Mouse (Mus musculus) hindbrain, embryonic 15.5 days (tissue): ENCODE data around the gene D1Ertd622e. TPM values are rescaled to one million over a fixed set of nuclear protein-coding genes. Genes with fewer than 3 reads are reported as not detected.

Source experiments
- ATAC-seq: fragments of 200-750 bp; cut with Nextera tagmentation; 2 replicates; pipeline ENCODE4 v1.8.0; 2017; ENCODE audit warnings: low read depth, moderate number of reproducible peaks, moderate TSS enrichment; ENCODE audit not compliant: low FRiP score
- H3K27ac ChIP-seq: fragments of 300-500 bp; sonication (generic); replicated peaks from 2 replicates; pipeline ENCODE4 v1.5.1; 2015; ENCODE audit warnings: mild to moderate bottlenecking, inconsistent platforms
- H3K27me3 ChIP-seq: fragments of 300-500 bp; sonication (generic); 2 replicates; pipeline ENCODE4 v1.6.1; 2015; ENCODE audit warnings: control low read depth, inconsistent platforms
- H3K36me3 ChIP-seq: fragments of 300-500 bp; sonication (generic); 2 replicates; pipeline ENCODE4 v1.6.1; 2015; ENCODE audit warnings: control low read depth, inconsistent platforms
- H3K4me1 ChIP-seq: fragments of 300-500 bp; sonication (generic); replicated peaks from 2 replicates; pipeline ENCODE4 v1.6.1; 2015; ENCODE audit warnings: control low read depth, inconsistent platforms
- H3K4me2 ChIP-seq: fragments of 300-500 bp; sonication (generic); 2 replicates; pipeline ENCODE4 v1.6.1; 2015; ENCODE audit warnings: moderate library complexity, mild to moderate bottlenecking, inconsistent platforms
- H3K4me3 ChIP-seq: fragments of 300-500 bp; sonication (generic); 2 replicates; pipeline ENCODE4 v1.5.1; 2015; ENCODE audit warnings: mild to moderate bottlenecking, inconsistent platforms
- H3K9ac ChIP-seq: fragments of 300-500 bp; sonication (generic); 2 replicates; pipeline ENCODE4 v1.6.1; 2015; ENCODE audit warnings: inconsistent platforms
- H3K9me3 ChIP-seq: fragments of 300-500 bp; sonication (generic); 2 replicates; pipeline ENCODE4 v1.6.1; 2016; ENCODE audit warnings: control low read depth, inconsistent platforms
- WGBS: fragments of 180-500 bp; shearing (Covaris S2); methylation state at CpG from one replicate; pipeline ENCODE4 v1.1.7; 2015; 5-methylcytosine and 5-hydroxymethylcytosine counted together
- polyA plus RNA-seq: library from polyadenylated mRNA; unstranded; fragments of >200 nt; fragmentation: Nextera tagmentation; extraction: Ambion mirVana; gene quantifications from 2 replicates; pipeline ENCODE4 v1.2.1, GENCODE M21; 2015

The D1Ertd622e gene
- polyA plus RNA-seq, 1 experiment from 2014 or later: 55.6 TPM

- no peak for ATAC-seq
- WGBS: 84% methylated on average over 5 of the region's 5 CpGs
- H3K27ac ChIP-seq: no peak overlapping the region
Measured at GRCm38 (mm10) chr1:97631843-97632470, 29.9 kb downstream of the D1Ertd622e start.

GRCm38 (mm10) chr1:97630146-97630545 is 31.7 kb downstream of the D1Ertd622e start:
- H3K36me3 ChIP-seq: no peaks in the 10 kb centered on the region
- no peak overlapping the region for H3K9ac ChIP-seq
- no peaks in the 10 kb centered on the region for H3K27me3 ChIP-seq
- WGBS: 51% methylated on average over 5 of the region's 5 CpGs
- H3K4me1 ChIP-seq: 0 out of 2 replicates have a peak, but pooled peaks cover 4% of the 10 kb centered on the region
- H3K4me2 ChIP-seq: no peak overlapping the region
- H3K9me3 ChIP-seq: no peaks in the 10 kb centered on the region
- H3K27ac ChIP-seq: no peak overlapping the region
- no peak for ATAC-seq
- no peak overlapping the region for H3K4me3 ChIP-seq

More at GRCm38 (mm10) chr1:97631843-97632470, 29.9 kb downstream of the D1Ertd622e start:
- Histone ChIP-seq H3K4me1 (0 out of 2 replicates have a peak, but pooled peaks cover 4% of the 10 kb centered on the region), H3K27me3 (no peaks in the 10 kb centered on the region), H3K4me3 (no peak overlapping the region), H3K4me2 (no peak overlapping the region), H3K36me3 (no peaks in the 10 kb centered on the region), H3K9ac (no peak overlapping the region), H3K9me3 (no peaks in the 10 kb centered on the region)

GRCm38 (mm10) chr1:97628859-97629258 is 33.0 kb downstream of the D1Ertd622e start:
- 0 out of 2 replicates have a peak, but pooled peaks have one; percentile 14 for ATAC-seq
- WGBS: 66% methylated on average over 7 of the region's 7 CpGs
- H3K27ac ChIP-seq: no peak overlapping the region

GRCm38 (mm10) chr1:97628016-97628415 is 33.9 kb downstream of the D1Ertd622e start:
- WGBS: 57% methylated on average over 8 of the region's 8 CpGs
- no peak for ATAC-seq

More at GRCm38 (mm10) chr1:97628859-97629258, 33.0 kb downstream of the D1Ertd622e start:
- H3K4me3 ChIP-seq: no peak overlapping the region
- H3K27me3 ChIP-seq: no peaks in the 10 kb centered on the region
- H3K4me1 ChIP-seq: 0 out of 2 replicates have a peak, but pooled peaks cover 4% of the 10 kb centered on the region
- no peaks in the 10 kb centered on the region for H3K9me3 ChIP-seq
- H3K36me3 ChIP-seq: no peaks in the 10 kb centered on the region
- H3K4me2 ChIP-seq: no peak overlapping the region
- H3K9ac ChIP-seq: no peak overlapping the region

GRCm38 (mm10) chr1:97625427-97625826 is 36.4 kb downstream of the D1Ertd622e start:
- Histone ChIP-seq H3K9ac (no peak overlapping the region), H3K4me2 (no peak overlapping the region), H3K36me3 (no peaks in the 10 kb centered on the region), H3K27me3 (no peaks in the 10 kb centered on the region), H3K4me1 (peaks cover 10% of the 10 kb centered on the region; the same call in 1 of the 2 replicates), H3K4me3 (no peak overlapping the region), H3K9me3 (no peaks in the 10 kb centered on the region), H3K27ac (no peak overlapping the region)
- 73% methylated on average over 6 of the region's 6 CpGs for WGBS
- no peak for ATAC-seq

More at GRCm38 (mm10) chr1:97628016-97628415, 33.9 kb downstream of the D1Ertd622e start:
- Histone ChIP-seq H3K9ac (no peak overlapping the region), H3K27me3 (no peaks in the 10 kb centered on the region), H3K27ac (no peak overlapping the region), H3K4me3 (no peak overlapping the region), H3K4me2 (no peak overlapping the region), H3K36me3 (no peaks in the 10 kb centered on the region), H3K4me1 (peaks cover 11% of the 10 kb centered on the region; the same call in 1 of the 2 replicates), H3K9me3 (no peaks in the 10 kb centered on the region)

GRCm38 (mm10) chr1:97624386-97624785 is 37.5 kb downstream of the D1Ertd622e start:
- H3K27me3 ChIP-seq: no peaks in the 10 kb centered on the region
- no peak overlapping the region for H3K4me2 ChIP-seq
- ATAC-seq: no peak
- 69% methylated on average over 2 of the region's 2 CpGs for WGBS
- no peak overlapping the region for H3K27ac ChIP-seq
- no peak overlapping the region for H3K4me3 ChIP-seq
- H3K9ac ChIP-seq: no peak overlapping the region
- no peaks in the 10 kb centered on the region for H3K9me3 ChIP-seq
- H3K36me3 ChIP-seq: no peaks in the 10 kb centered on the region
- peaks cover 7% of the 10 kb centered on the region; the same call in 1 of the 2 replicates for H3K4me1 ChIP-seq

- 10% methylated on average over 1 of the region's 1 CpGs for WGBS
- ATAC-seq: no peak
- Histone ChIP-seq H3K4me3 (no peak overlapping the region), H3K4me1 (peaks cover 7% of the 10 kb centered on the region; the same call in 1 of the 2 replicates), H3K4me2 (no peak overlapping the region), H3K27me3 (no peaks in the 10 kb centered on the region), H3K36me3 (no peaks in the 10 kb centered on the region), H3K9ac (no peak overlapping the region), H3K9me3 (no peaks in the 10 kb centered on the region), H3K27ac (no peak overlapping the region)
Measured at GRCm38 (mm10) chr1:97623214-97623856, 38.5 kb downstream of the D1Ertd622e start.

- Histone ChIP-seq H3K9me3 (no peaks in the 10 kb centered on the region), H3K27me3 (no peaks in the 10 kb centered on the region), H3K9ac (no peak overlapping the region), H3K27ac (no peak overlapping the region), H3K4me2 (no peak overlapping the region), H3K4me1 (peaks cover 7% of the 10 kb centered on the region; the same call in 1 of the 2 replicates), H3K4me3 (no peak overlapping the region), H3K36me3 (no peaks in the 10 kb centered on the region)
- no peak for ATAC-seq
- 15% methylated on average over 5 of the region's 5 CpGs for WGBS
Measured at GRCm38 (mm10) chr1:97622574-97623208, 39.2 kb downstream of the D1Ertd622e start.

GRCm38 (mm10) chr1:97619621-97620320 is 42.1 kb downstream of the D1Ertd622e start:
- Histone ChIP-seq H3K9ac (no peak overlapping the region), H3K36me3 (no peaks in the 10 kb centered on the region), H3K27me3 (no peaks in the 10 kb centered on the region), H3K4me3 (no peak overlapping the region), H3K27ac (no peak overlapping the region), H3K9me3 (no peaks in the 10 kb centered on the region), H3K4me2 (no peak overlapping the region), H3K4me1 (peaks cover 7% of the 10 kb centered on the region; the same call in 1 of the 2 replicates)
- no peak for ATAC-seq
- WGBS: 64% methylated on average over 8 of the region's 8 CpGs

GRCm38 (mm10) chr1:97615525-97615924 is 46.3 kb downstream of the D1Ertd622e start:
- Histone ChIP-seq H3K4me3 (no peak overlapping the region), H3K9me3 (no peaks in the 10 kb centered on the region), H3K27me3 (no peaks in the 10 kb centered on the region), H3K4me2 (no peak overlapping the region), H3K4me1 (no peaks in the 10 kb centered on the region), H3K9ac (no peak overlapping the region), H3K36me3 (no peaks in the 10 kb centered on the region), H3K27ac (no peak overlapping the region)
- 93% methylated on average over 1 of the region's 1 CpGs for WGBS
- ATAC-seq: no peak

- Histone ChIP-seq H3K36me3 (no peaks in the 10 kb centered on the region), H3K27me3 (no peaks in the 10 kb centered on the region), H3K9ac (no peak overlapping the region), H3K27ac (no peak overlapping the region), H3K4me3 (no peak overlapping the region), H3K4me2 (no peak overlapping the region), H3K9me3 (no peaks in the 10 kb centered on the region), H3K4me1 (no peaks in the 10 kb centered on the region)
- WGBS: 71% methylated on average over 11 of the region's 11 CpGs
- no peak for ATAC-seq
Measured at GRCm38 (mm10) chr1:97614531-97615462, 47.1 kb downstream of the D1Ertd622e start.
